12 mouse cellular contexts compared by ENCODE assay signal in the genomic region with DNA sequence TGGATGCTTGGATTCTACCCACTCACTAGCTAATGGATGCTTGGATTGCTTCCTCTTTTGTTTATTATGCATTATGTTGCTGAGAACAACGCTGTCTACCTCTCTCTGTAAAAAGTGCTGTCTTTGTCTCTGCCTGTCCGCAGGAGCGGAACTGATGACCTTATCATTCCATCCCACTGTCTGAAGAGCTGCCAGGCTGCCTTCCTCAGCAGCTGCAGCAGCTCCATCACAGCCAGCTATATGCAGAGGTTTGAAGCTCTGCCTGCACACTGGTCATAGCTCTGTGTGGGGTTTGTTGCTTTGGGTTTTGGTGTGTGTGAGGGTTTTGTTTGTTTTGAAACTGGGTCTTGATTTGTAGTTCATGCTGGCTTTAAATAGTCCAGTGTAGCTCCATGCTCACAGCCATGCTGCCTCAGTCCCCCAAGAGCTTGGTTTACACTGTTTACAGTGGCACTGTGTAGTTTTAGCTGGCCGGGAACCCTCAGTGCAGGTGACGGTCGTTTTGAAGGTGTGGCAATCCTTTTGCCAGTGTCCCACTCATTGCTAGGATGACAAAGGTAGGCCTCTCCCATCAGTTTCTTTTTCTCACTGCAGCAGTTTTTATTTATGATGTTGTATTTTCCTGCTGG. TPM values are rescaled to one million over a fixed set of nuclear protein-coding genes. Genes with fewer than 3 reads are reported as not detected.
DNase-seq lines count a peak whose midpoint lies in the region; ATAC-seq and TF ChIP-seq lines count a peak whose summit lies in the region.
"Had no signal": no experiment of that assay in that cellular context is flagged by ENCODE, and none has a peak within 500 bp of the region (broad histone marks: within the 10 kb centered on the region; RNA-seq: fewer than 3 reads in every experiment).

No protein-coding gene starts in this region.

- no peaks in the 10 kb centered on the region for H3K27me3 ChIP-seq in hindbrain, postnatal 0 days (ENCODE audit: insufficient read depth, low read length)
- H3K27me3 ChIP-seq in neural tube, embryonic 13.5 days = no peaks in the 10 kb centered on the region
- H3K27me3 ChIP-seq: heart, embryonic 13.5 days had no signal

- TF ChIP-seq CTCF in hindbrain, postnatal 0 days (IDR thresholded peaks at IDR 0.05; ENCODE audit: low read depth) = no peak

- H3K4me1 ChIP-seq in hindbrain, postnatal 0 days (ENCODE audit: insufficient read depth, low read length) = 0 out of 2 replicates have a peak, but pooled peaks cover 5% of the 10 kb centered on the region
- peaks cover 14% of the 10 kb centered on the region for H3K4me1 ChIP-seq in neural tube, embryonic 13.5 days (replicated peaks)

- peak; percentile 31 to 35 for DNase-seq in layer of hippocampus, adult 8-10 months (ENCODE audit: low spot score in 2 of 2)
- DNase-seq in layer of hippocampus, adult 11-12 months (ENCODE audit: low spot score) = no peak
- DNase-seq in brain, adult 2 months (ENCODE audit: low read depth, low spot score) = peak; percentile 85
- no peak for DNase-seq in hindbrain, postnatal 0 days (ENCODE audit: low spot score)
- no peak for DNase-seq in gastrocnemius, postnatal 4 days (ENCODE audit: low spot score in 2 of 2)
- no peak for DNase-seq in urinary bladder, postnatal 4 days (ENCODE audit: low spot score in 2 of 2)
- DNase-seq: cerebellum, postnatal 36 days had no signal

- no peaks in the 10 kb centered on the region for H3K9me3 ChIP-seq in hindbrain, postnatal 0 days (ENCODE audit: low read length)
- H3K9me3 ChIP-seq in neural tube, embryonic 13.5 days = no peaks in the 10 kb centered on the region
- H3K9me3 ChIP-seq: heart, embryonic 13.5 days had no signal

- no peak overlapping the region for H3K4me2 ChIP-seq in hindbrain, postnatal 0 days (ENCODE audit: low read depth, low read length)
- H3K4me2 ChIP-seq in neural tube, embryonic 13.5 days = no peak overlapping the region
- H3K4me2 ChIP-seq: heart, embryonic 13.5 days had no signal

- peak; percentile 61 for ATAC-seq in hindbrain, postnatal 0 days
- peak; percentile 79 for ATAC-seq in neural tube, embryonic 13.5 days (ENCODE audit: low read depth)
- ATAC-seq: CD4-positive, CD25-positive, alpha-beta regulatory T cell, adult 4 months; intestine, embryonic 16.5 days had no signal

- H3K4me3 ChIP-seq in hindbrain, postnatal 0 days (ENCODE audit: low read length) = no peak overlapping the region
- H3K4me3 ChIP-seq in neural tube, embryonic 13.5 days = no peak overlapping the region
- H3K4me3 ChIP-seq: heart, embryonic 13.5 days had no signal

- peak overlapping the region; percentile 2 for H3K27ac ChIP-seq in hindbrain, postnatal 0 days
- peak overlapping the region; percentile 46 for H3K27ac ChIP-seq in neural tube, embryonic 13.5 days (replicated peaks)
- H3K27ac ChIP-seq: heart, embryonic 13.5 days had no signal

- no peaks in the 10 kb centered on the region for H3K36me3 ChIP-seq in hindbrain, postnatal 0 days (ENCODE audit: insufficient read depth, low read length)
- no peaks in the 10 kb centered on the region for H3K36me3 ChIP-seq in neural tube, embryonic 13.5 days
- H3K36me3 ChIP-seq: heart, embryonic 13.5 days had no signal

- WGBS in hindbrain, postnatal 0 days = 33% methylated on average over 6 of the region's 6 CpGs
- WGBS in neural tube, embryonic 13.5 days = 35% methylated on average over 6 of the region's 6 CpGs

- no peak overlapping the region for H3K9ac ChIP-seq in hindbrain, postnatal 0 days (replicated peaks; ENCODE audit: low read length)
- no peak overlapping the region for H3K9ac ChIP-seq in neural tube, embryonic 13.5 days
- H3K9ac ChIP-seq: heart, embryonic 13.5 days had no signal

RNA-seq across cellular contexts. Expression of gene Efcab10, which starts 10.9 kb away (rescaled TPM):
- 1 to 10 TPM; 1.0 to 4.4 (median 2.0) TPM for total RNA-seq in layer of hippocampus, adult 8-10 months (2022)
- total RNA-seq in hindbrain, postnatal 0 days (2014; rRNA removed) = not detected in 2 replicates
- 7.5 and 8.8 TPM in 2 replicates for polyA plus RNA-seq in hindbrain, postnatal 0 days (2015; fragmentation: Nextera tagmentation; extraction: Ambion mirVana)
- 2.2 and 3.0 TPM in 2 replicates for polyA plus RNA-seq in neural tube, embryonic 13.5 days (2015; fragmentation: Nextera tagmentation; extraction: Ambion mirVana)
- not detected for total RNA-seq in gastrocnemius, postnatal 4 days (2021)
- polyA plus RNA-seq: CD4-positive, CD25-positive, alpha-beta regulatory T cell, adult 4 months; heart, embryonic 13.5 days; intestine, embryonic 16.5 days; limb, embryonic 14.5 days had no signal

RNA-seq across cellular contexts. Expression of gene Twistnb, which starts 23.9 kb away (rescaled TPM):
- total RNA-seq in layer of hippocampus, adult 8-10 months (2022) = 10 to 100 TPM; 13.4 to 15.9 (median 14.2) TPM
- 19.2 and 20.6 TPM in 2 replicates for total RNA-seq in hindbrain, postnatal 0 days (2014; rRNA removed)
- 59.3 and 65.1 TPM in 2 replicates for polyA plus RNA-seq in hindbrain, postnatal 0 days (2015; fragmentation: Nextera tagmentation; extraction: Ambion mirVana)
- 49.9 and 50.6 TPM in 2 replicates for polyA plus RNA-seq in neural tube, embryonic 13.5 days (2015; fragmentation: Nextera tagmentation; extraction: Ambion mirVana)
- total RNA-seq in gastrocnemius, postnatal 4 days (2021) = 10 to 100 TPM; 12.1 to 14.4 TPM

Comparison
In these comparisons a context has a peak if more than half of its experiments do, and no peak if none do; other contexts are left out.
1. DNase-seq: peak in layer of hippocampus, adult 8-10 months (2 of 2) and brain, adult 2 months (single experiment); none in layer of hippocampus, adult 11-12 months (single experiment), hindbrain, postnatal 0 days (single experiment), gastrocnemius, postnatal 4 days (0 of 2) and urinary bladder, postnatal 4 days (0 of 2).